Mouse (Mus musculus) CD4-positive, CD25-positive, alpha-beta regulatory T cell, adult 9 weeks (primary cell): ENCODE data around the gene Gm266. TPM values are rescaled to one million over a fixed set of nuclear protein-coding genes. Genes with fewer than 3 reads are reported as not detected.

Source experiments
- polyA plus RNA-seq: library from polyadenylated mRNA; unstranded; fragments of 100-300 nt; shearing (Covaris generic); gene quantifications from one replicate; pipeline ENCODE4 v1.2.1, GENCODE M21; 2017

The Gm266 gene
- not detected for polyA plus RNA-seq

DNA sequence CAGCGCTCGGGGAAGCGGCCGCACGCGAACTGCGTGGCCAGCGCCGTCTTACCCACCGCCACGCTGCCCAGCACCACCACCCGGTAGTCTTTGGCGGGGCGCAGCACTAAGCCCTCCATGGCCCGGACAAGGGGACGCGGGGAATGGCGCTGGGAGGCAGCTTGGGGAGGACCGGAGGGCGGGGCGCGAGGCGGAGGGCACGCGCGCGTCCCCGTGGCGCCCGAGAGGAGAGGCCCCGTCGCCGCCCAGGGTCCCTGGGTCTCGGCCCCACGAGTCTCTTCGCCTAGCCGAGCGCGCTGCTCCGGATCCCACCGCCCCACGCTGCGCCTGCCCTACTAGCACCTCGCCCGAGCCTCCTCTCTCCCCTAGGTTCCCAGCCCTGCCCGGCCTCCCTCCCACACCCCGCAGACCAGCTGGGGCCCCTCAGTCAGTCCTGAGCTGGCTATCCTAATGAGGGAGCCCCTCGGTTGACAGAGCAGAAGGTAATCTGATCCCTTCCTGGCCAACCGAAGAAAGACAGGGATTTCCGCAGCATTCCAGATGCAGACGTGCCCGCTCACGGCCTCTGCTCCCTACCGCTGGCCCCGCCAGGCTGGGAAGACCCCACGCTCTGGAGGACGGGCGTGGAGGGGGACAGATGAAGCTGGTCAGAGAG, at the start of gene Gm266:
Gene Gm266 (minus strand): TSS at position 172 of the 655 bp plus-strand sequence.

DNA sequence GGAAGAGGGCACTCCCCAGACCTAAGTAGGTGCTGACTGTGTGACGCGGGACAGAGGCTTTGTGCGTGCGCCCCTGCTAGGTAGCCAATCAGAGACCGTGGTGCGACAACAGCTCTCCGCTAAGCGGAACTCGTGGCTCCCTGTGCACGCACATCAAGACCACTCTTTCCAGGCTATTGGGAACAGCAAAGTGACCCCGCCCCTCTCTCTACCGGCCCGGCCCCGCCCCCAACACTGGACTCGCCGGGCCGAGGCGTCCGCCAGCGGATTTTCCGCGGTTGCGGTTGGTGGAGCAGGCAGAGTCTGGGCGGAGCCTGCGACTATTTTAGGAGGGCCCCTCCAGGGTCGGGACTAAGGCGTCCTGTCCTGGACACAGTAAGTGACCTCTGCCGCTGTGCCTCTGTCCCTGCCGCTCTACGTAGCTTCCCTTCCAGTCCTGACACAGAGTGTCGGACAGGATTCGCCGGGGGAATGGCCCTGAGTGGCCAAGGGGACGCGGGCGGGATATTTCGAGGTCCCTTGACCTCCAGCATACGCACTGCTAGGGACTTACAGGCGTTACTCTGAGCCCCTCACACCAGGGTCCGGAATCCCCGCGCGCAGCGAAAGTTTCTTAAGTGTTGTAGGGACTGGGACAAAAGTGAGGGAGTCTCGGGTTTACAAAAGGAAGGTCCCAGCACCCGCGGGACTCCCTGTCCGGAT, 43.2 kb downstream of the Gm266 start, which contains the start of gene Tnfaip2:
Gene Tnfaip2 (plus strand): TSS at position 161 of the 702 bp plus-strand sequence.

Other genes with a start within 250 kb of the Gm266 start
- gene Amn, start 214.7 kb downstream of the Gm266 start, polyA plus RNA-seq = not detected
- gene Cdc42bpb, start 108.1 kb downstream of the Gm266 start, polyA plus RNA-seq = not detected
- not detected for gene Lbhd2, start 79.0 kb downstream of the Gm266 start, polyA plus RNA-seq
- gene Exoc3l4, start 68.8 kb downstream of the Gm266 start, polyA plus RNA-seq = not detected
- not detected for gene Tnfaip2, start 43.4 kb downstream of the Gm266 start, polyA plus RNA-seq
- gene Eif5, start 52.2 kb upstream of the Gm266 start, polyA plus RNA-seq = 107 TPM
- gene Mark3, start 88.7 kb upstream of the Gm266 start, polyA plus RNA-seq = 14.7 TPM
- gene Ckb, start 186.5 kb upstream of the Gm266 start, polyA plus RNA-seq = 41.3 TPM
- 25.4 TPM for gene Trmt61a, start 192.3 kb upstream of the Gm266 start, polyA plus RNA-seq
- gene Bag5, start 227.4 kb upstream of the Gm266 start, polyA plus RNA-seq = 48.8 TPM
- gene Apopt1, start 227.4 kb upstream of the Gm266 start, polyA plus RNA-seq = 49.5 TPM